Mouse (Mus musculus) forebrain, embryonic 11.5 days (tissue): Measurements from ENCODE around the gene Rai14. TPM values are rescaled to one million over a fixed set of nuclear protein-coding genes. Genes with fewer than 3 reads are reported as not detected.

Experiments used
- ATAC-seq: fragments of 200-750 bp; cut with Nextera tagmentation; replicated peaks from 2 replicates; pipeline ENCODE4 v1.8.0; 2017; ENCODE audit warnings: moderate TSS enrichment; ENCODE audit not compliant: low FRiP score
- DNase-seq: peaks from one replicate; pipeline ENCODE4 v3.0.0-alpha.2; 2017; ENCODE audit warnings: low spot score
- H3K27ac ChIP-seq: fragments of 300-500 bp; sonication (generic); 2 replicates; pipeline ENCODE4 v1.5.1; 2014; ENCODE audit warnings: low read depth, low read length
- H3K27me3 ChIP-seq: fragments of 300-500 bp; sonication (generic); 2 replicates; pipeline ENCODE4 v1.6.1; 2014; ENCODE audit warnings: mild to moderate bottlenecking, low read length, mixed read lengths; ENCODE audit not compliant: control insufficient read depth, insufficient read depth
- H3K36me3 ChIP-seq: fragments of 300-500 bp; sonication (generic); 2 replicates; pipeline ENCODE4 v1.6.1; 2014; ENCODE audit warnings: mild to moderate bottlenecking, low read length, moderate library complexity, mixed read lengths; ENCODE audit not compliant: control insufficient read depth, insufficient read depth
- H3K4me1 ChIP-seq: fragments of 300-500 bp; sonication (generic); replicated peaks from 2 replicates; pipeline ENCODE4 v1.6.1; 2014; ENCODE audit warnings: low read length, mixed read lengths; ENCODE audit not compliant: control insufficient read depth, insufficient read depth
- H3K4me2 ChIP-seq: fragments of 300-500 bp; sonication (generic); 2 replicates; pipeline ENCODE4 v1.6.1; 2014; ENCODE audit warnings: low read depth, mild to moderate bottlenecking, low read length, moderate library complexity, mixed read lengths; ENCODE audit not compliant: severe bottlenecking
- H3K4me3 ChIP-seq: fragments of 300-500 bp; sonication (generic); 2 replicates; pipeline ENCODE4 v1.5.1; 2014; ENCODE audit warnings: low read depth, low read length
- H3K9ac ChIP-seq: fragments of 300-500 bp; sonication (generic); 2 replicates; pipeline ENCODE4 v1.6.1; 2014; ENCODE audit warnings: low read length
- H3K9me3 ChIP-seq: fragments of 300-500 bp; sonication (generic); 2 replicates; pipeline ENCODE4 v1.6.1; 2016; ENCODE audit warnings: low read length, mixed read lengths; ENCODE audit not compliant: control insufficient read depth
- WGBS: fragments of 180-500 bp; shearing (Covaris S2); extraction: QIAGEN DNeasy Blood & Tissue Kit; methylation state at CpG from one replicate; pipeline ENCODE4 v1.1.7; 2014; 5-methylcytosine and 5-hydroxymethylcytosine counted together
- polyA plus RNA-seq: library from polyadenylated mRNA; unstranded; fragments of >200 nt; fragmentation: Nextera tagmentation; extraction: Ambion mirVana; gene quantifications from 2 replicates; pipeline ENCODE4 v1.2.1, GENCODE M21; 2014

Rai14 gene
- polyA plus RNA-seq, 1 experiment from 2014 or later = 61.5 TPM

DNA sequence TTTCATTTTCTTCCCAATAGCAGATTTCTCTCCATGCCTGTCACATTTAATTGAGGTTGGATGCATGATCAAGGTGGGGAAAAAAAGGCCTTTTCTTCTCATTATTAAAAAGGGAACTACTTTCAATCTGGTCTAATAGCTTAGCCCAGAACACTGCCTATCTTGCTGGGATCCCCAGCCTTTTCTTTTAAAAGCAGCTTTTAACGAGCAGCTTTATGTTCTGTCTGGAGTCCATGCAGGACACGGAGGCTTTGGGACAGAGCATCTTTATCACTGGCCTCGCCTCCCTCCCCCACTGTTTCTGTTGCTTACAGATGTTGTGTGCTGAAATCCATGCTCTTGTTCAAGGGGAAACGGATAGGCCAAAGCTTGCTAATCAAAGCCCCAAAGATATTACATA, 32.8 kb upstream of the Rai14 start:
- Histone ChIP-seq H3K36me3 (no peaks in the 10 kb centered on the region), H3K27me3 (no peaks in the 10 kb centered on the region), H3K4me2 (no peak overlapping the region), H3K9ac (no peak overlapping the region), H3K27ac (peak overlapping the region; percentile 32; the same call in 1 of the 2 replicates), H3K4me3 (no peak overlapping the region), H3K4me1 (peaks cover 2% of the 10 kb centered on the region; the same call in 1 of the 2 replicates), H3K9me3 (no peaks in the 10 kb centered on the region)
- no peak for DNase-seq
- WGBS = 12% methylated on average over 4 of the region's 4 CpGs
- ATAC-seq = peak; percentile 80

DNA sequence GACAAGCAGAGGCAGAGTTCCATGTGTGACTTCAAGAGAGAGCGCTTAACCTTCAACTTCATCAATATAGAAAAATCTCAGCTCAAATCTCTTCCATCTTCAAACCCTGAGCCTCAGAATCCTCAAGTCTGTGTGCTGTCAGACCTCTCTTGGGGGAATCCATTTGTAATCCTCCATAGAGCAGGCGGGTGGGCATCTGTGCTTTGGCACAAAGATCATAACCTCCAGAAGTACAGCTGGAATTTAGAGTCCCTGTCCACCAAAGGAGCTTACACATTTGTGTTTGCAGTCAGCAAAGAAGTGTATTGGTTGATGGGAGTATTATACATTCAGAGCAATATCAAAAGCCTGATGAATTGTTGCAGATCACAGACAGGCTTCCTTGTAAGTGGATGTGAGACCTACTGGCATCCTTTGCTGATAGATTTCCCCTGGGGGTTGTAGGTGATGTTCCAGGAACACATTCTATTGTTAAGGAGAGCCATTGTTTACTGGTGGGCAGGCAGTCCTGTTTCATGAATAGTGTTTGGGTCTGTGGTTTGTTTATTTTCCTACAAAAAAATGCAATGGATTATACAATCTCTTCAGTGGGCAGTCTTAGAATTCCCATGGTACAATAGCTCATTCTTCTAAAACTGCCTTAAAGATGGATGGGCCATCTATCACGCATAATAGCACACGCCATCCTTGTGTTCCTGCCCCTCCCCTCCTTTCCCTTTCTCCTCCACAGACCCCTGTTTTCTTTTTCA, 32.1 kb upstream of the Rai14 start:
- Histone ChIP-seq H3K4me2 (no peak overlapping the region), H3K36me3 (no peaks in the 10 kb centered on the region), H3K27ac (peak overlapping the region; percentile 39; the same call in 1 of the 2 replicates), H3K9me3 (no peaks in the 10 kb centered on the region), H3K4me1 (peaks cover 2% of the 10 kb centered on the region; the same call in 1 of the 2 replicates), H3K27me3 (no peaks in the 10 kb centered on the region), H3K9ac (no peak overlapping the region), H3K4me3 (no peak overlapping the region)
- no peak for DNase-seq
- WGBS = 53% methylated on average over 4 of the region's 4 CpGs
- peak; percentile 70; the same call in 1 of the 2 replicates for ATAC-seq

DNA sequence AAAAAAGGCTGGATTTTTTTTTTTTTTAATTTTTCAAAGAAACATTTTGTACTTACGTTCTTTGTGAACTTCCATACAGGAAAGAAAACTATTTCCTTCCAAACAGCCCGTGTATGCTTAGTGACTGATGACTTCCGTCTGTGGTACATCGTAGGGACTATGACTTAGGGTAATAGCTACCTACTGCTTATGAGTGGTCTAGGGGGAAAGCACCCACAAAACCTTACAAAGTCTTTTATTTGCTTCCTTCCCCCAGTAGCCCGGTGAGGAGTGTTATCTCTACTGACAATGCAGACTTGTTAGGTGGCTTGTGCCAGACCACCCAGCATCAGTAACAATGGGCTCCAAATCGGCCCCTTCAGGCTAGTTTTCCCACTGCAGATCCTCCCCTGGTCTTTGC, 28.0 kb upstream of the Rai14 start:
- peaks cover 2% of the 10 kb centered on the region; the same call in 1 of the 2 replicates for H3K4me1 ChIP-seq
- no peak overlapping the region for H3K27ac ChIP-seq
- no peak for ATAC-seq
- no peaks in the 10 kb centered on the region for H3K27me3 ChIP-seq
- no peak for DNase-seq
- no peak overlapping the region for H3K4me3 ChIP-seq
- H3K9me3 ChIP-seq = no peaks in the 10 kb centered on the region
- H3K4me2 ChIP-seq = no peak overlapping the region
- no peak overlapping the region for H3K9ac ChIP-seq
- H3K36me3 ChIP-seq = no peaks in the 10 kb centered on the region
- WGBS = 73% methylated on average over 6 of the region's 6 CpGs

DNA sequence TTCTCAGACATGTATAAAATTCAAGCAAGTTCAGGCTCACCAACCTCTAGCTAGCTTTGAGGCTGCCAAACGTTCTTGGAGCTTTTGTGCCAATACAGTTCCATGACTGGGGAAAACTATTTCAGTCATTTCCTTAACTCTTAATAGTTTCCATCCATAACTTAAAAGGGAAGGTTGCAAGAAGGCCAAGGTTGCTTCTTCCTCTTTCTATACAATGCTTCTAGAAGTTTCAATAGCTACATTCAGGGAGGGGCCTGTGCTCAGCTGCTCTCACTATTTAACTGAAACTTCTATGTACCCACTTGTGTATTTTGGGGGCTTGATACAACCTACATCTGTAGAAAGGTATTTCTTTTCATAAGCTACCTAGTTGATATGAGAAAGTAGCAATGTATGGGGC, 24.9 kb upstream of the Rai14 start:
- H3K4me3 ChIP-seq = no peak overlapping the region
- H3K27ac ChIP-seq = no peak overlapping the region
- WGBS = 64% methylated on average over 1 of the region's 1 CpGs
- H3K36me3 ChIP-seq = no peaks in the 10 kb centered on the region
- no peaks in the 10 kb centered on the region for H3K4me1 ChIP-seq
- H3K9me3 ChIP-seq = no peaks in the 10 kb centered on the region
- H3K4me2 ChIP-seq = no peak overlapping the region
- ATAC-seq = no peak
- no peak overlapping the region for H3K9ac ChIP-seq
- no peaks in the 10 kb centered on the region for H3K27me3 ChIP-seq
- no peak for DNase-seq

DNA sequence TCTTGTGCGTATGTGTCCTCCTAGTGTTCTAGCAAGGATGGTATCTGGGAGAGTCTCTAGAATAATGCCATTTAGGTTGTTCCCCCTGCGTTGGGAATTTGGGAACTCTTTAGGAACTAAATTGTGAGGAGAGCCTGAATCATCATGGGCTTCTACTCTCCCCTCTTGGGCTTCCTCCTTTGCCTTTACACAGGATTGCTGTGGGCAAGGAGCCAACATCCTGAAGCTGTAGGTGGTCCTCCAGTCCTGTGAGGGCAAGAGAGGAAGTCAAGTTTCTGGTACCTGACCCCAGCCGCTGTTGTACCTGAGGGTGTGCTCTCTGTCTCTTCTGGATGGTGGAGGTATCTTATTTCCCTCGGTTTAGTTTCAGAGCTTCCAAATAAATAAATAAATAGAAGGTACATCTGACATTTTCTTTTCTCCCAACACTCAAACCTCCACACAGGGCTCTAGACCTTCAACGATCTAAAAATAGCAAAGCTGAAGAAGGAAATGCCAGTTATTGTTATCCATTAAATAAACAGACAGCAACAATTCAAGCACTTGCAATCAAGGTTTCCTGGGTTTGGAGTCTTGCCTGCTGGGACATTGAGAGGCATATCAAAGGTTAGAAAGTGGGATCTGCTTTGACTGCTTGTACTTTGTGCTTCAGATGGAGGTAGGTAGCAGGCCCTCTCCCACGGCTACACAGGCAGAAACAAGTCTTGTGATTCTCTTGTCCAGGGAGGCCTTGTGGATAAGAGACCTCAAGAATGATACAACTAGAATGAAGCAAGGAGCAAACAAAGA, 24.1 kb upstream of the Rai14 start:
- Histone ChIP-seq H3K4me2 (no peak overlapping the region), H3K27me3 (no peaks in the 10 kb centered on the region), H3K36me3 (no peaks in the 10 kb centered on the region), H3K4me1 (no peaks in the 10 kb centered on the region), H3K9me3 (no peaks in the 10 kb centered on the region), H3K4me3 (no peak overlapping the region), H3K27ac (no peak overlapping the region), H3K9ac (no peak overlapping the region)
- 82% methylated on average over 6 of the region's 6 CpGs for WGBS
- DNase-seq (no peak), ATAC-seq (no peak)

DNA sequence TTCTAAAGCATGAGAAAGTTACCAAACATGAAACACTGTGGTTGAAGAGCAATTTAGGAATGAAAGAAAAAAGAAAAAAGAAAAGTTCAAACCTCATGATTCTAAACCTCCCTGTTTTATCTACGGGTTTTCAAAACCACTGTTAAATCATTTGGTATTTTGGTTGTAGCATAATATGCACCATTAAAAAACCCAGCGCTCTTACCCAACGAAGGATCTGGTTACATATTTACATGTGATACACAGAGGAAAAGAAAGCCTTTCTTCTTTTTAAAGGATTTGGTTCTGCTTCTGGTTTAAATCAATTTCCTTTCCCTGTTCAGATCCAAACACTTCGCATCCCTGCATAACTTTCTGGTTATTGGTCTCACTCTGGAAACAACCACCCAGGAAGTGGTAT, 21.5 kb upstream of the Rai14 start:
- Histone ChIP-seq H3K4me2 (no peak overlapping the region), H3K27ac (no peak overlapping the region), H3K9me3 (no peaks in the 10 kb centered on the region), H3K4me1 (no peaks in the 10 kb centered on the region), H3K4me3 (no peak overlapping the region), H3K36me3 (no peaks in the 10 kb centered on the region), H3K9ac (no peak overlapping the region), H3K27me3 (no peaks in the 10 kb centered on the region)
- DNase-seq = no peak
- ATAC-seq = no peak
- 86% methylated on average over 4 of the region's 4 CpGs for WGBS

DNA sequence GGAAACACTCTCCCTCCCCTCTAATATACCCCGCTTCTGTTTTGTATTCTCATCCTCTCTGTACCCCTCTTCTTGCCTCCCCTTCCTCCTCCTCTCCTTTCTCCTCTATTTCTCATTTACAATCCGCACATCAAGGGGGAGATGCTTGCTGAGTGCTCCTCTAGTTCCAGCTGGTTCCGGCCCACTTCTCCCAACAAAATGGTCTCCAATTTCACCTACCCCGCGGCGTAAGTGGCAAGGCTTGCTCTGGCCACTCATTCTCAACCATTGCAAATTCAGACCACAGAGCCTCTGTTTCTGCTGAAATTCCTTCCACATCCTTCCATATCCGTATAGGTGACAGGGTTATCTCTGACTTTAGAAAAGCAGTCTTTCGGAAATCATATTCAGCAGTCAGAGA, 20.8 kb upstream of the Rai14 start:
- H3K9ac ChIP-seq = no peak overlapping the region
- ATAC-seq (no peak), DNase-seq (no peak)
- no peaks in the 10 kb centered on the region for H3K27me3 ChIP-seq
- no peaks in the 10 kb centered on the region for H3K4me1 ChIP-seq
- 87% methylated on average over 8 of the region's 8 CpGs for WGBS
- H3K4me3 ChIP-seq = no peak overlapping the region
- no peaks in the 10 kb centered on the region for H3K9me3 ChIP-seq
- no peak overlapping the region for H3K27ac ChIP-seq
- no peaks in the 10 kb centered on the region for H3K36me3 ChIP-seq
- no peak overlapping the region for H3K4me2 ChIP-seq

DNA sequence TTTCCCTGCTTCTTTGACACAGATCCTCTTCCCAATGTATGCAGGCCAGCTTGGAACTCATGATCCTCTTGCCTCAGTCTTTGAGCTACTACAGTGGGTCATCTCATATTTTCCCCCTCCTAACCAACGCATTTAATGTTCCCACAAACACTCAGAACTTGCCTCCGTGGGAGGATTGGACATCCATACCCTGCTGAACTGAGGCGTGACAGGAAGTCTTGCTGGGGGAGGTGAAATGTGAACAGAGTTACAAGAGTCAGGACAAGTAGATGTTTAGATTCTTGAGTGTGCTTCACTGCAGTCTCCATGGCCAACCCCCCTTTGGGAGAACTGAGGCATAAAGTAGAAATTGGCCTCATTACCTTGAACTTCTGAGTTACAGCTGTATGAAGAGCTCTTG, 17.0 kb upstream of the Rai14 start:
- no peak for DNase-seq
- Histone ChIP-seq H3K9me3 (no peaks in the 10 kb centered on the region), H3K4me3 (no peak overlapping the region), H3K36me3 (no peaks in the 10 kb centered on the region), H3K9ac (no peak overlapping the region), H3K4me1 (no peaks in the 10 kb centered on the region), H3K27ac (no peak overlapping the region), H3K4me2 (no peak overlapping the region), H3K27me3 (no peaks in the 10 kb centered on the region)
- WGBS = 92% methylated on average over 3 of the region's 3 CpGs
- no peak for ATAC-seq
